Mouse (Mus musculus): ENCODE data around the gene Zmiz1. TPM values are rescaled to one million over a fixed set of nuclear protein-coding genes. Genes with fewer than 3 reads are reported as not detected.
A peak's percentile ranks its signal among the peaks of the same experiment; 100 is the strongest.

Zmiz1 gene
- polyA plus RNA-seq, 1 experiment = 34.5 TPM

DNA sequence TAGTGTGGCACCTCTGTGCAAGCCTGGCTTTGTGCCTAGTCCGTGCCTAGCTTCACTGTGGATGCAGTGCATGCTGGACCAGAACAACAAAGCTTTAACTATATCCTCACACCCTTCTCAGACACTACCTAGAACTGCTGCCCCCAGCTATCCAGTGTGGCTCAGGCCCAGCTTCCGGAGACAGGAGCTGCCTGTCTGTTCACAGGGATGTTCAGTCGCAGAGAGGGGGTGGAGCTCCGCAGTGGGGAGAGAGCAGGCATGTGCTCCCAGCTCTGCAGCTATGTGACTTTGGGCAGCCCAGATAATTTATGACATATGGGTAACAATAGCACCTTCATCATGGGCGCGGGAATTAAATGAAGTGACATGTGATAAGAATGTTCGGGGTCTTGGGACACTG is 52.0 kb downstream of the Zmiz1 start:
- Histone ChIP-seq H3ac (ENCODE audit: control insufficient read depth, insufficient read length) (no peak overlapping the region), H3K4me3 (no peak overlapping the region), H3K36me3 (ENCODE audit: control insufficient read depth, insufficient read depth) (peaks cover 17% of the 10 kb centered on the region), H3K27me3 (ENCODE audit: control insufficient read depth, insufficient read depth, insufficient read length) (no peaks in the 10 kb centered on the region), H3K79me2 (ENCODE audit: control insufficient read depth, insufficient read depth) (peaks cover 94% of the 10 kb centered on the region), H3K4me2 (ENCODE audit: low read depth) (no peak overlapping the region)
- TF ChIP-seq USF1 (IDR thresholded peaks at IDR 0.05; ENCODE audit: low read depth) (no peak), POLR2A (IDR thresholded peaks at IDR 0.05; ENCODE audit: insufficient read length, low read depth) (no peak), MYOG (IDR thresholded peaks at IDR 0.05; ENCODE audit: control insufficient read depth in 1 of 3, insufficient read depth in 1 of 3, insufficient read length in 2 of 3, low read depth in 2 of 3) (no peak), POLR2AphosphoS2 (IDR thresholded peaks at IDR 0.05; ENCODE audit: insufficient read length, low read depth) (no peak), CEBPB (IDR thresholded peaks at IDR 0.05; ENCODE audit: insufficient read depth, poor library complexity, severe bottlenecking) (no peak), MYOD1 (IDR thresholded peaks at IDR 0.05; ENCODE audit: control insufficient read depth in 1 of 3, insufficient read length in 2 of 3, low read depth in 2 of 3) (no peak), TCF12 (IDR thresholded peaks at IDR 0.05; ENCODE audit: insufficient read depth, poor library complexity, severe bottlenecking) (no peak), SRF (IDR thresholded peaks at IDR 0.05; ENCODE audit: control insufficient read depth, insufficient read length, low read depth) (no peak), MAX (IDR thresholded peaks at IDR 0.05; ENCODE audit: low read depth) (no peak), REST (IDR thresholded peaks at IDR 0.05; ENCODE audit: insufficient read depth, insufficient read length) (no peak), E2F4 (IDR thresholded peaks at IDR 0.05; ENCODE audit: insufficient read depth) (no peak), TCF3 (IDR thresholded peaks at IDR 0.05; ENCODE audit: insufficient read length, low read depth) (no peak)

DNA sequence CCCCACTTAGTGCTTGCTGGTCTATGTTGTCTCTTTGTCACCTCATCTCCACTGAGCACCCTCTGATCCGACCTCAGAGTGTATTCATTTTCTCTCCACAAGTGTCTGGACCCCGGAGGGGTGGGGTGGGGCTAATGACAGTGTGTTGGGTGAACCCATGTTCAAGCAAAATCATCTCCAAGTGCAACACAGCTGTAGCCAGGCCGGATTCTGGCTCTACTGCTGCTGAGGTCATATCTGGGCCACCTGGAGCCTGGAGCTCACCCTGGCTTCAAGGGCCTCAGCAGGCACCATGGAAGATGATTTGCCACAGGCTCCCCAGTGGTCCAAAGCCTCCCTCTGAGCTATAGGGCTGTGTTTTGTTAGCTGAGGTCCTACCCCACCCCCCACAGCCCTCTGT is 52.6 kb downstream of the Zmiz1 start:
- peaks cover 92% of the 10 kb centered on the region for H3K79me2 ChIP-seq (ENCODE audit: control insufficient read depth, insufficient read depth)
- H3K36me3 ChIP-seq (ENCODE audit: control insufficient read depth, insufficient read depth) = peaks cover 15% of the 10 kb centered on the region
- no peaks in the 10 kb centered on the region for H3K27me3 ChIP-seq (ENCODE audit: control insufficient read depth, insufficient read depth, insufficient read length)
- TF ChIP-seq MYOD1 (IDR thresholded peaks at IDR 0.05; ENCODE audit: control insufficient read depth in 1 of 3, insufficient read length in 2 of 3, low read depth in 2 of 3) (peak in 1 of 3 experiments; percentile 27), MYOG (IDR thresholded peaks at IDR 0.05; ENCODE audit: control insufficient read depth in 1 of 3, insufficient read depth in 1 of 3, insufficient read length in 2 of 3, low read depth in 2 of 3) (peak in 1 of 3 experiments; percentile 43), REST (IDR thresholded peaks at IDR 0.05; ENCODE audit: insufficient read depth, insufficient read length) (no peak)
- H3K4me2 ChIP-seq (ENCODE audit: low read depth) = no peak overlapping the region
- H3K4me3 ChIP-seq = no peak overlapping the region
- no peak overlapping the region for H3ac ChIP-seq (ENCODE audit: control insufficient read depth, insufficient read length)

DNA sequence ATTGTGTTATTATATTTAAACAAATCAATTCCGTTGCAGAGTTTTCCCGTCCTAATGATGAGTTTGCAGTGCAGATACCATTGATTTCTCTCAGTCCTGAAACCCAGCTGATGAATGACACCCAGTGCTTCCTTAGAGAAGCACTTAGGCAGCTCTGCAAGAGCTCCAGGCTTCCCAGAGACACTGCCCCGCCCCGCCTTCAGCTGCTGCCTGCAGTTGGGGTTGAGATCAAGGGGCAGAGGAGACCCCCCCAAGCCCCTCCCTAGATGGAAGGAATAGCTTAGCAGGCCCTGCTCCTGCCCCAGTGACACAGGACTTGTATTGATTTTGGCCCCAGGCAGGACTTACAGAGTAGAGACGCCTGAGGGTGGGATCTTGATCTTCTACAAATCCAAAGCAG is 53.0 kb downstream of the Zmiz1 start:
- no peak overlapping the region for H3ac ChIP-seq (ENCODE audit: control insufficient read depth, insufficient read length)
- H3K27me3 ChIP-seq (ENCODE audit: control insufficient read depth, insufficient read depth, insufficient read length) = no peaks in the 10 kb centered on the region
- H3K79me2 ChIP-seq (ENCODE audit: control insufficient read depth, insufficient read depth) = peaks cover 91% of the 10 kb centered on the region
- H3K4me2 ChIP-seq (ENCODE audit: low read depth) = no peak overlapping the region
- TF ChIP-seq TCF12 (IDR thresholded peaks at IDR 0.05; ENCODE audit: insufficient read depth, poor library complexity, severe bottlenecking) (peak; percentile 8), MYOD1 (IDR thresholded peaks at IDR 0.05; ENCODE audit: control insufficient read depth in 1 of 3, insufficient read length in 2 of 3, low read depth in 2 of 3) (peak in 1 of 3 experiments; percentile 59), POLR2A (IDR thresholded peaks at IDR 0.05; ENCODE audit: insufficient read length, low read depth) (no peak), MYOG (IDR thresholded peaks at IDR 0.05; ENCODE audit: control insufficient read depth in 1 of 3, insufficient read depth in 1 of 3, insufficient read length in 2 of 3, low read depth in 2 of 3) (peak in 1 of 3 experiments; percentile 87)
- no peak overlapping the region for H3K4me3 ChIP-seq
- peaks cover 11% of the 10 kb centered on the region for H3K36me3 ChIP-seq (ENCODE audit: control insufficient read depth, insufficient read depth)

DNA sequence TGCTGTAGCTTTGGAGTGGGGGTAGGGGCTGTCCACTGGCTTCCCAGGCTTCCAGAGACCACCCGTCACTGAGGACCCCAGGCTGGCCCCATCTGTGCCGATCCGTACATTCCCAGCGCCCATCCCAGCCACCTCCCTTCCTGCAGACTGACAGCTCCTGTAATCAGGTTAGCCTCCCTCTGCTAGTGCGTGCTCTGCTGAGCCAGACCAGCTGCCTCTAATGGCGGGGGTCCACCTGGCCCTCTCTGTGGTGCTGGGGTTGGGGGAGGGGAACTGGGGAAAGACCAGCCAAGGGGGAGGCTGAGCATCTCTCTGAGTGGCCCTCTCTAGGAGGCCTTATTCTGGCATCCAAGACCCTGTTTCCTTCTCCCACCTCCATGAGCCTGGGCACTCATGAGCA is 53.8 kb downstream of the Zmiz1 start:
- no peak overlapping the region for H3K4me3 ChIP-seq

DNA sequence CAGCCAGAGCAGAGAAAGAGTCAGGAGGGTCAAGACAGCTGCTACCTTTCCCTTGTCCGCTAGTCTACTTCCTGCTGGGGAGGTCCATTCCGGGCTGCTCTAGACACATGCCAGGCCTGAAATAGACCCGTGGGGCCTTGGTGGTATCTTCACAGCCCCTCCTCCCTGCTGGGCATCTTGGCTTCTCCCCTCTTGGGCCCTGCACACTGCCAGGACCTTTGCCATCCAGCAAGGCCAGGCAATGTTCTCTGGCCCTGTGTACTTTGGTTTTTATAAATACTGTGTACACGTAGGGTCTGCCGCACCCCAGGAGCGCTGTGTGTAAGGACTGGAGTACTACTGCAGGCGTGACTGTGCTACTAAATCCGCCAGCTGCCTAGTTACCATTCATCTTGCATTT is 54.5 kb downstream of the Zmiz1 start:
- Histone ChIP-seq H3ac (ENCODE audit: control insufficient read depth, insufficient read length) (no peak overlapping the region), H3K36me3 (ENCODE audit: control insufficient read depth, insufficient read depth) (no peaks in the 10 kb centered on the region), H3K4me2 (ENCODE audit: low read depth) (no peak overlapping the region), H3K79me2 (ENCODE audit: control insufficient read depth, insufficient read depth) (peaks cover 88% of the 10 kb centered on the region), H3K4me3 (no peak overlapping the region), H3K27me3 (ENCODE audit: control insufficient read depth, insufficient read depth, insufficient read length) (no peaks in the 10 kb centered on the region)
- TF ChIP-seq CEBPB (IDR thresholded peaks at IDR 0.05; ENCODE audit: insufficient read depth, poor library complexity, severe bottlenecking) = no peak
- peak in 1 of 3 experiments; percentile 64 for TF ChIP-seq MYOG (IDR thresholded peaks at IDR 0.05; ENCODE audit: control insufficient read depth in 1 of 3, insufficient read depth in 1 of 3, insufficient read length in 2 of 3, low read depth in 2 of 3)
- TF ChIP-seq MYOD1 (IDR thresholded peaks at IDR 0.05; ENCODE audit: control insufficient read depth in 1 of 3, insufficient read length in 2 of 3, low read depth in 2 of 3) = peak in 1 of 3 experiments; percentile 70
- no peak for TF ChIP-seq E2F4 (IDR thresholded peaks at IDR 0.05; ENCODE audit: insufficient read depth)
- TF ChIP-seq POLR2A (IDR thresholded peaks at IDR 0.05; ENCODE audit: insufficient read length, low read depth) = no peak
- no peak for TF ChIP-seq TCF3 (IDR thresholded peaks at IDR 0.05; ENCODE audit: insufficient read length, low read depth)
- no peak for TF ChIP-seq TCF12 (IDR thresholded peaks at IDR 0.05; ENCODE audit: insufficient read depth, poor library complexity, severe bottlenecking)
- TF ChIP-seq REST (IDR thresholded peaks at IDR 0.05; ENCODE audit: insufficient read depth, insufficient read length) = no peak
- no peak for TF ChIP-seq MAX (IDR thresholded peaks at IDR 0.05; ENCODE audit: low read depth)
- no peak for TF ChIP-seq POLR2AphosphoS2 (IDR thresholded peaks at IDR 0.05; ENCODE audit: insufficient read length, low read depth)
- no peak for TF ChIP-seq SRF (IDR thresholded peaks at IDR 0.05; ENCODE audit: control insufficient read depth, insufficient read length, low read depth)
- no peak for TF ChIP-seq USF1 (IDR thresholded peaks at IDR 0.05; ENCODE audit: low read depth)

More for the DNA sequence above, 53.8 kb downstream of the Zmiz1 start:
- no peak overlapping the region for H3ac ChIP-seq (ENCODE audit: control insufficient read depth, insufficient read length)
- TF ChIP-seq TCF3 (IDR thresholded peaks at IDR 0.05; ENCODE audit: insufficient read length, low read depth) (no peak), USF1 (IDR thresholded peaks at IDR 0.05; ENCODE audit: low read depth) (no peak), TCF12 (IDR thresholded peaks at IDR 0.05; ENCODE audit: insufficient read depth, poor library complexity, severe bottlenecking) (no peak), MYOG (IDR thresholded peaks at IDR 0.05; ENCODE audit: control insufficient read depth in 1 of 3, insufficient read depth in 1 of 3, insufficient read length in 2 of 3, low read depth in 2 of 3) (no peak), CEBPB (IDR thresholded peaks at IDR 0.05; ENCODE audit: insufficient read depth, poor library complexity, severe bottlenecking) (no peak), E2F4 (IDR thresholded peaks at IDR 0.05; ENCODE audit: insufficient read depth) (no peak), POLR2AphosphoS2 (IDR thresholded peaks at IDR 0.05; ENCODE audit: insufficient read length, low read depth) (no peak), REST (IDR thresholded peaks at IDR 0.05; ENCODE audit: insufficient read depth, insufficient read length) (no peak), MAX (IDR thresholded peaks at IDR 0.05; ENCODE audit: low read depth) (no peak), POLR2A (IDR thresholded peaks at IDR 0.05; ENCODE audit: insufficient read length, low read depth) (no peak), SRF (IDR thresholded peaks at IDR 0.05; ENCODE audit: control insufficient read depth, insufficient read length, low read depth) (no peak), MYOD1 (IDR thresholded peaks at IDR 0.05; ENCODE audit: control insufficient read depth in 1 of 3, insufficient read length in 2 of 3, low read depth in 2 of 3) (no peak)
- peaks cover 2% of the 10 kb centered on the region for H3K36me3 ChIP-seq (ENCODE audit: control insufficient read depth, insufficient read depth)
- peaks cover 88% of the 10 kb centered on the region for H3K79me2 ChIP-seq (ENCODE audit: control insufficient read depth, insufficient read depth)
- no peaks in the 10 kb centered on the region for H3K27me3 ChIP-seq (ENCODE audit: control insufficient read depth, insufficient read depth, insufficient read length)
- no peak overlapping the region for H3K4me2 ChIP-seq (ENCODE audit: low read depth)
